Mouse (Mus musculus) large intestine, adult 2 months (tissue): ENCODE results near the gene Ireb2. TPM values are rescaled to one million over a fixed set of nuclear protein-coding genes. Genes with fewer than 3 reads are reported as not detected.
"Not testable (repeated sequence)": the region's sequence is repeated elsewhere in the genome, so short reads cannot be mapped to it uniquely, and the experiment has no call there.

Source experiments
- DNase-seq: peaks from one replicate; pipeline ENCODE4 v3.0.0-alpha.2; 2012; ENCODE audit warnings: low read depth, low spot score
- WGBS: fragments of 180-500 bp; shearing (Covaris S2); methylation state at CpG from one replicate; pipeline ENCODE4 v1.1.7; 2018; 5-methylcytosine and 5-hydroxymethylcytosine counted together
- polyA plus RNA-seq: library from polyadenylated mRNA; depleted of rRNA; stranded (reverse); fragments of >200 nt; gene quantifications from 2 replicates; pipeline ENCODE4 v1.2.3, GENCODE M21; 2012; rRNA removed

The Ireb2 gene
- polyA plus RNA-seq: 5.2 and 8.0 TPM in 2 replicates

DNA sequence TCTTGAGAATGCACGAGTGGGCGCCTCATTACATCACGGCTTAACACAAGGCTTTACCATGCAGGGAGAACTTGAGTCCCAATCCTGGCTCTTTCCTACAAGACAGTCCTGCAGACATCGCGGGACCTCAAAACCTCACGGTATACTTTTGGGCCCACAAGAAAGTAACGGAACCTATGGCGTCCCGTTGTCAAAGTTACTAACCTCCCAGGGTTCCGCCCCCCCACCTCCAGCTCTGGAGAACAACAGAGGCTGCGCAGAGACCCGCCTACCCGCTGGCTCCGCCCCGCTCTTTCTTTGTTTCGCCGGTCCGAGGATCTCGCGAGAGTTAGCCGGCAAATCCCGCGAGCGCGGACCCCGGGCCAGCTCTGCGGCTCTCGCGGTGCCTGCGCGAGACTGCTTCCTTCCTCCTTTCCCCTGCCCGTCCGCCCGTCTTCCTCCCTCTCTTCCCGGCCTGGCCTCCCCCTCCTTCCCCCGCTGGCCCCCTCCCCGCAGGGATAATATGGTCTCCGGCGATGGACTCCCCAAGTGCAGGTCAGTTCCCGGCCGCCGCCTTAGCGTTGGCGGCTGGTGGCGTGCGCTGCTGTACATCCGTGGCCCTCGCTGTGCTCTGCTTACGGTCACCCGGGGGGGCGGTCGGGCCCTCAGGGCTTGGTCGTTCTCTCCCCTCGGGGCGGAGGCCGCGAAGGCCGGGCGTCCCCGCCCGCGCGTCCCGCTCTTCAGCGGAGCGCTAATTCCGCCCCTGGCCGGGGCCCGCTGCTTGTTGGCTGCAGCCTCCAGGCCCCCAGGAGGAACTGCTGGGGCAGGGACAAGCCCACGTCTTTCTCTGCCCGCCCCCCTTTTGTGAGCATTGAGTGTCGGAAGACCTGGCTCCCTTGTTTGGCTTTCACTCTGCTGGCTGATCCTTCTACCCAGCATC is at the start of gene Ireb2:
Gene Ireb2, plus strand, starts transcription at position 427 of the 919 bp plus-strand sequence.
- WGBS: under 1% methylated on average over 72 of the region's 72 CpGs
- DNase-seq: peak; percentile 76

DNA sequence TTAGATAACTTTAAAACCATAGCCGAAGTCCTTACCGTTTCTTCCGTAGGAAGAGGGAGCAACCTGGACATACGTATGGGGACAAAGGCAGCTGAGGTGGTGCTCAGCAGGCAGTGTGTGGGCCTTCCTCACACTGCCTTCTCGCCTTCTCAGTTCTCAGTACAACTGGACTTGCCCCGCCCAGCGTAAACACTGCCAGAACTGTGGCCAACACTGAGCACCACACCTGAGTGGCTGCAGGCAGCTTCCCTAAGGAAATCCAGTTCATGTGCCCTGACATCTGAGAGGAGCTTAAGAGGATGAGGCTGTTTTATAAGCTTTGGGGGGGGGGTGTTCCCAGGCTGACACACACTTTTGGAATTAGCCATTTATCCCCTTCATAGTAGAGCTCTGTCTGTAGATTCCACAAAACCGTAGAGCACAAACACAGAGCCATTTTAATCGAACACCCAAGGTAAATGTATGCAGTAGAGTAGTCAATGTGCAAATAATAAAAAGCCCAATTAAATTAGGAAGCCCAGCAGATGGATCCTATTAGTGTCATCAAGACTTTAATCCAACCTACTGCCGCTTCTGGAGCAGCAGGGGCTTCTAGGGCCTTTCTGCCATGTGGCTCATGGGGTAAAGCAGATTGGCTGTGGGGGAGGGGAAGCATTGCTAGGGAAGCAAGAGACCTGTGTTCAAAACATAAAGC is 46.9 kb upstream of the Ireb2 start:
- WGBS: 41% methylated on average over 10 of the region's 10 CpGs
- peak; percentile 29 for DNase-seq

GRCm38 (mm10) chr9:54821442-54822100 is 42.0 kb upstream of the Ireb2 start:
- DNase-seq: peak; percentile 32
- 66% methylated on average over 5 of the region's 5 CpGs for WGBS

GRCm38 (mm10) chr9:54829760-54830159 is 33.8 kb upstream of the Ireb2 start:
- no peak for DNase-seq
- WGBS: 36% methylated on average over 2 of the region's 2 CpGs

- 45% methylated on average over 3 of the region's 3 CpGs for WGBS
- DNase-seq: peak; percentile 19
These were observed 33.0 kb upstream of the Ireb2 start for GRCm38 (mm10) chr9:54830624-54831023.

GRCm38 (mm10) chr9:54833831-54834230 is 29.8 kb upstream of the Ireb2 start:
- 63% methylated on average over 1 of the region's 1 CpGs for WGBS
- DNase-seq: no peak

DNA sequence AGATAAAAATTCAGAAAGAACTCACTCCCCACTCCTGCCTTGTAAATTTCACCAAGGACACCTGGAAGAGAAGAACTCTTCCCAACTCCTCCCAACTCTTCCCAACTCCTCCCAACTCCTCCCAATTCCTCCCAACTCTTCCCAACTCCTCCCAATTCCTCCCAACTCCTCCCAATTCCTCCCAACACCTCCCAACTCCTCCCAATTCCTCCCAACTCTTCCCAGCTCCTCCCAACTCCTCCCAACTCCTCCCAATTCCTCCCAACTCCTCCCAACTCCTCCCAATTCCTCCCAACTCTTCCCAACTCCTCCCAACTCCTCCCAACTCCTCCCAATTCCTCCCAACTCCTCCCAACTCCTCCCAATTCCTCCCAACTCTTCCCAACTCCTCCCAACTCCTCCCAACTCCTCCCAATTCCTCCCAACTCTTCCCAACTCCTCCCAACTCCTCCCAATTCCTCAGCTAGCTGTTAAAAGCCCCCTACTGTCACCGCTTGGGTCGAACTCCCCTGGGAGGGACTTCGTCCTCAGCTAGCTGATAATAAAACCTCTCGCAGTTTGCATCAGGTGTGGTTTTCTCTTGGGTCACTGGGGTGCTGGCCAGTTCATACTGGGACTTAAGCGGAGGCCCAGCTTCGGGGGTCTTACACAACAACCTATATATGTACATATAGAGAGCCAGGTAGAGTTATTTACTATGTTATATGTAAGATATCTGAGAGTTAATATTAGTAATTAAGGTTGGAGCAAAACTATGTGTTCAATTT is 27.5 kb upstream of the Ireb2 start:
- DNase-seq: not testable (repeated sequence)
- 81% methylated on average over 6 of the region's 6 CpGs for WGBS

DNA sequence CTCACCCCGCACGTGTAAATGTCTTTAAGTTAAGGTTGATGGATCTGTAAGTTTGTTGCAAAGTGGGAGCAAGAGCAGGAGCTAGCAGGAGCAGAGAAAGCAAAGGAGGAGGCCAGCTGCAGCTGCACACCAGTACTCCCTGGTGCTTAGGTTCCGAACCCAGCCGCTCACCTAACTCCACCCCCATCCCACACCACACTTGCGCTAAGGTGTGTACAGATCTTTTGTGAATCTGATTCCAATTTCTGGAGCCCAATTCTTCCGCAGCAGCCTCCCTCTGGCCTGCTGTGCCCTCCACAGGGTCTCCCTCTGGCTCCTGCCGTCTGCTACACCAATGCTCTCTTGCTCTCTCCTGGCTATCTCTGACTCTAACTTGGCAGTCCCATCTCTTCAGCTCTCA is 25.8 kb upstream of the Ireb2 start:
- WGBS: 78% methylated on average over 7 of the region's 7 CpGs
- no peak for DNase-seq

- whole genome bisulfite sequencing: 91% methylated on average over 1 of the region's 1 CpGs
- no peak for DNase-seq
These were observed 23.4 kb upstream of the Ireb2 start for GRCm38 (mm10) chr9:54840145-54840544.

DNA sequence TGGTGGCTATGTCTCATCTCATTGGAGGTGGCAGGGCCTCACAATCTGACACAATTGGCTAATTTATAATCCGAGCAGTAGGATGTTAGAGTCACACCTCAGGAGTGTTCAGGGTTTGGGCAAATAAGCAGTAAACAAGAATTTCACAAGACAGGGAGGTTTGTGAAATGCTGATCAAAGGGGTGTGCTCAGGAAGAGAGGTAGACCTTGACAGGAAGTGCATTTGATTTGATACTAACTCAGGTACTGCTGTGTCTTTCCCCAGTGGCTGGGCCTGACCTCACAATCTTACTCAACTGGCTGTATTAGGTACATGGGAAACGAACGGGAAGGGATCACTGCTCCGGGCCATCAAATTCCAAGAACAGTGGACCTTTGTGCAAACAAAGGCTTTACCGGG is 21.3 kb upstream of the Ireb2 start:
- no peak for DNase-seq
- WGBS: 61% methylated on average over 5 of the region's 5 CpGs

DNA sequence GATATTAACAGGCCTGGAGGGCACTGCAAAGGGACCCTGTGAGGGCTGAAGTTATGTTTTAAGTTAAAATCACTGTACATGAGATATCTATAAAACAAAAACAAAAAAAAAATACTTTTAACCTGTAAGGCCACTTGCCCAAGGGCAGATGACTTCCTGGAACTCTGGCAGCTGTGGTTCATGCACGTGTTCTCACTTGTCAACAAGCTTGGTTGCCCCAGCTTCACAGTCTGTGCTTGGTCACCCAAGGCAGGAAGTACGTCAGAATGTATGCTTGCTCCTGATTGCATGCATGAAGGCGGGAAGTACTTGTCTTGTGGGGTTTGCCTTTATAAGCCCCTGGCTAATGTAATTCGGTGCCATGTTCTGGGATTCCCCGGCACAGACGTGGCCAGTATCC is 19.7 kb upstream of the Ireb2 start:
- WGBS: 60% methylated on average over 6 of the region's 6 CpGs
- no peak for DNase-seq

GRCm38 (mm10) chr9:54844556-54845176 is 18.9 kb upstream of the Ireb2 start:
- WGBS: 57% methylated on average over 3 of the region's 3 CpGs
- DNase-seq: no peak

GRCm38 (mm10) chr9:54848203-54848602 is 15.4 kb upstream of the Ireb2 start:
- no peak for DNase-seq

- 27% methylated on average over 6 of the region's 6 CpGs for WGBS
- not testable (repeated sequence) for DNase-seq
These were observed 10.6 kb upstream of the Ireb2 start for GRCm38 (mm10) chr9:54853036-54853435.

GRCm38 (mm10) chr9:54853619-54854018 is 10.0 kb upstream of the Ireb2 start:
- WGBS: 44% methylated on average over 4 of the region's 4 CpGs
- DNase-seq: no peak

GRCm38 (mm10) chr9:54855638-54856037 is 8.0 kb upstream of the Ireb2 start:
- WGBS: 60% methylated on average over 6 of the region's 6 CpGs
- DNase-seq: no peak

- whole genome bisulfite sequencing: 75% methylated on average over 6 of the region's 6 CpGs
- DNase-seq: no peak
These were observed 7.5 kb upstream of the Ireb2 start for GRCm38 (mm10) chr9:54856121-54856520.

- no peak for DNase-seq
- WGBS: 41% methylated on average over 3 of the region's 3 CpGs
These were observed 6.1 kb upstream of the Ireb2 start for GRCm38 (mm10) chr9:54857474-54857873.

- 35% methylated on average over 7 of the region's 7 CpGs for WGBS
- DNase-seq: no peak
These were observed 3.1 kb upstream of the Ireb2 start for GRCm38 (mm10) chr9:54860526-54860925.
